Mouse (Mus musculus) heart, postnatal 0 days (tissue): ENCODE results near the gene Ncor2.

ENCODE experiments used
- CTCF ChIP-seq: IDR thresholded peaks from 2 replicates; pipeline ENCODE4 v1.5.1; 2016; ENCODE audit warnings: antibody characterized with exemption, control low read depth, low read depth
- EP300 ChIP-seq: IDR thresholded peaks from 2 replicates; pipeline ENCODE4 v1.6.1; 2016; ENCODE audit warnings: antibody characterized with exemption, low read depth

GRCm38 (mm10) chr5:125111137-125111536 is 67.9 kb downstream of the Ncor2 start:
- TF ChIP-seq CTCF (no peak), EP300 (no peak)
